8 mouse cellular contexts compared by ENCODE assay signal in the genomic region with DNA sequence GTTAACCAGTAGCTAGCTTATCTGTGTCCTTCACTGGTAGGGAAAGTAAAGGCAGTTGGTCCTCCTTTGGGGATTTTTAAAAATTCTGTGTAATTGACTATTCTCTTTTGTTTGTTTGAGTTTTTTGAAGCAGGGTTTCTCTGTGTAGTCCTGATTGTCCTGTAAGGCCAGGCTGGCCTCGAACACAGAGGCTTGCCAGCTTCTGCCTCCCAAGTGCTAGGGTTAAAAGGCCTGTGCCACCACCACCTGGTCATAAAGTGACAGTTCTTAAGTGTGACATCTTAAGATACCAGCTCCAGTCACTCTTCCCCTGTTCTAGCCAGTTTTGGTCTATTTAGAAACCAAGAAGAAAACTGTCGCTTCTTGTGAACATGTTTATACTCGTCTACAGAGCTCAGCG. TPM values are rescaled to one million over a fixed set of nuclear protein-coding genes. Genes with fewer than 3 reads are reported as not detected.
DNase-seq lines count a peak whose midpoint lies in the region; ATAC-seq and TF ChIP-seq lines count a peak whose summit lies in the region.

No protein-coding gene starts in this region.

- ATAC-seq in kidney, embryonic 16.5 days (ENCODE audit: low FRiP score, low TSS enrichment) = no peak
- ATAC-seq in hindbrain, postnatal 0 days = no peak
- ATAC-seq in midbrain, embryonic 16.5 days = no peak
- no peak for ATAC-seq in granulocyte monocyte progenitor cell, adult 5-6 weeks (replicated peaks; ENCODE audit: poor library complexity, severe bottlenecking)

- WGBS in kidney, embryonic 16.5 days = 82% methylated on average over 4 of the region's 4 CpGs
- WGBS in hindbrain, postnatal 0 days = 73% methylated on average over 4 of the region's 4 CpGs
- 86% methylated on average over 4 of the region's 4 CpGs for WGBS in midbrain, embryonic 16.5 days

- H3K27me3 ChIP-seq in kidney, embryonic 16.5 days (ENCODE audit: insufficient read depth, low read length) = no peaks in the 10 kb centered on the region
- no peaks in the 10 kb centered on the region for H3K27me3 ChIP-seq in hindbrain, postnatal 0 days (ENCODE audit: insufficient read depth, low read length)
- no peaks in the 10 kb centered on the region for H3K27me3 ChIP-seq in midbrain, embryonic 16.5 days (ENCODE audit: control insufficient read depth, insufficient read depth, low read depth, low read length)

- peak overlapping the region; percentile 98; the same call in 1 of the 2 replicates for H3K9ac ChIP-seq in kidney, embryonic 16.5 days (replicated peaks; ENCODE audit: low read length)
- H3K9ac ChIP-seq in hindbrain, postnatal 0 days (replicated peaks; ENCODE audit: low read length) = peak overlapping the region; percentile 98
- no peak overlapping the region for H3K9ac ChIP-seq in midbrain, embryonic 16.5 days (ENCODE audit: low read depth, low read length)

- 0 out of 2 replicates have a peak, but pooled peaks cover 4% of the 10 kb centered on the region for H3K36me3 ChIP-seq in kidney, embryonic 16.5 days (ENCODE audit: insufficient read depth, low read length)
- H3K36me3 ChIP-seq in hindbrain, postnatal 0 days (ENCODE audit: insufficient read depth, low read length) = no peaks in the 10 kb centered on the region
- no peaks in the 10 kb centered on the region for H3K36me3 ChIP-seq in midbrain, embryonic 16.5 days (ENCODE audit: control insufficient read depth, insufficient read depth, low read length)

- H3K4me2 ChIP-seq in kidney, embryonic 16.5 days (replicated peaks; ENCODE audit: low read depth, low read length) = peak overlapping the region; percentile 69
- H3K4me2 ChIP-seq in hindbrain, postnatal 0 days (ENCODE audit: low read depth, low read length) = peak overlapping the region; percentile 87
- peak overlapping the region; percentile 82 for H3K4me2 ChIP-seq in midbrain, embryonic 16.5 days (ENCODE audit: low read length)

- TF ChIP-seq POLR2A in cortical plate, adult 2 months (IDR thresholded peaks at IDR 0.05; ENCODE audit: extremely low read depth, insufficient read depth, low read length) = no peak

- no peak for TF ChIP-seq CTCF in cortical plate, adult 2 months (IDR thresholded peaks at IDR 0.05; ENCODE audit: extremely low read depth, insufficient read depth, low read length)
- no peak for TF ChIP-seq CTCF in hindbrain, postnatal 0 days (IDR thresholded peaks at IDR 0.05; ENCODE audit: low read depth)

- no peak overlapping the region for H3K27ac ChIP-seq in kidney, embryonic 16.5 days (ENCODE audit: low read length)
- H3K27ac ChIP-seq in cortical plate, adult 2 months (ENCODE audit: insufficient read depth, low read length) = no peak overlapping the region
- H3K27ac ChIP-seq in hindbrain, postnatal 0 days = 0 out of 2 replicates have a peak overlapping the region, but pooled peaks have one; percentile 96
- no peak overlapping the region for H3K27ac ChIP-seq in midbrain, embryonic 16.5 days (ENCODE audit: low read length)

- no peak for DNase-seq in kidney, postnatal 10 days
- no peak for DNase-seq in hindbrain, postnatal 0 days (ENCODE audit: low spot score)
- DNase-seq in adrenal gland, postnatal 10 days = no peak
- DNase-seq in layer of hippocampus, postnatal 25 days (ENCODE audit: extremely low spot score in 1 of 2, low spot score in 1 of 2) = no peak

- H3K4me3 ChIP-seq in kidney, embryonic 16.5 days (ENCODE audit: low read length) = peak overlapping the region; percentile 96; the same call in 1 of the 2 replicates
- peak overlapping the region; percentile 24 for H3K4me3 ChIP-seq in cortical plate, adult 2 months (ENCODE audit: insufficient read depth, low read length)
- peak overlapping the region; percentile 94 for H3K4me3 ChIP-seq in hindbrain, postnatal 0 days (ENCODE audit: low read length)
- H3K4me3 ChIP-seq in midbrain, embryonic 16.5 days (ENCODE audit: low read depth, low read length) = peak overlapping the region; percentile 94

- H3K9me3 ChIP-seq in kidney, embryonic 16.5 days (ENCODE audit: low read length) = no peaks in the 10 kb centered on the region
- no peaks in the 10 kb centered on the region for H3K9me3 ChIP-seq in hindbrain, postnatal 0 days (ENCODE audit: low read length)
- no peaks in the 10 kb centered on the region for H3K9me3 ChIP-seq in midbrain, embryonic 16.5 days (replicated peaks; ENCODE audit: control insufficient read depth, low read length, poor library complexity, severe bottlenecking)

- H3K4me1 ChIP-seq in kidney, embryonic 16.5 days (ENCODE audit: insufficient read depth, low read length) = peaks cover 43% of the 10 kb centered on the region
- peaks cover 3% of the 10 kb centered on the region for H3K4me1 ChIP-seq in cortical plate, adult 2 months (ENCODE audit: control insufficient read depth, insufficient read depth, low read length)
- peaks cover 7% of the 10 kb centered on the region; the same call in 1 of the 2 replicates for H3K4me1 ChIP-seq in hindbrain, postnatal 0 days (ENCODE audit: insufficient read depth, low read length)
- H3K4me1 ChIP-seq in midbrain, embryonic 16.5 days (ENCODE audit: control insufficient read depth, insufficient read depth, low read length) = peaks cover 30% of the 10 kb centered on the region

RNA-seq across cellular contexts. Expression of a gene that starts 2.2 kb away (rescaled TPM):
- polyA plus RNA-seq in kidney, embryonic 16.5 days (2015; fragmentation: Nextera tagmentation; extraction: Ambion mirVana) = 6.3 and 6.4 TPM in 2 replicates
- 17.7 and 18.1 TPM in 2 replicates for polyA plus RNA-seq in cortical plate, adult 2 months (2012; rRNA removed)
- total RNA-seq in hindbrain, postnatal 0 days (2014; rRNA removed) = 28.8 and 39.2 TPM in 2 replicates
- polyA plus RNA-seq in hindbrain, postnatal 0 days (2015; fragmentation: Nextera tagmentation; extraction: Ambion mirVana) = 9.6 and 9.7 TPM in 2 replicates
- 7.6 and 8.5 TPM in 2 replicates for polyA plus RNA-seq in midbrain, embryonic 16.5 days (2015; fragmentation: Nextera tagmentation; extraction: Ambion mirVana)
- 10 to 100 TPM; 31.0 to 43.6 TPM for total RNA-seq in adrenal gland, postnatal 10 days (2021)
- 26.2 and 27.0 TPM in 2 replicates for total RNA-seq in granulocyte monocyte progenitor cell, adult 5-6 weeks (2014; fragmentation: Nextera tagmentation)
- 34.9 and 35.5 TPM in 2 replicates for total RNA-seq in granulocyte monocyte progenitor cell, adult 5-6 weeks (2017)
- total RNA-seq in layer of hippocampus, postnatal 25 days (2021) = 10 to 100 TPM; 35.2 to 42.8 TPM

Comparison
In these comparisons a context has a peak if more than half of its experiments do, and no peak if none do; other contexts are left out.
1. H3K4me3 ChIP-seq: peak in every context shown above with its lines; median percentile 96 in kidney, embryonic 16.5 days; 94 in hindbrain, postnatal 0 days; 94 in midbrain, embryonic 16.5 days; 24 in cortical plate, adult 2 months.